ENCODE assay signal across 30 mouse cellular contexts in genomic region chr15:100271411-100271810, GRCm38 (mm10). TPM values are rescaled to one million over a fixed set of nuclear protein-coding genes. Genes with fewer than 3 reads are reported as not detected.
"Had no signal": no experiment of that assay in that cellular context is flagged by ENCODE, and none has a peak within 500 bp of the region (broad histone marks: within the 10 kb centered on the region; RNA-seq: fewer than 3 reads in every experiment).

No protein-coding gene starts in this region.

- H3K27ac ChIP-seq: limb, embryonic 10.5 days; limb, embryonic 13.5 days; liver, embryonic 12.5 days; liver, embryonic 15.5 days; lung, embryonic 15.5 days; midbrain, embryonic 10.5 days; midbrain, embryonic 13.5 days; neural tube, embryonic 13.5 days had no signal

- DNase-seq: kidney, adult 9 months; kidney, postnatal 14 days; kidney, postnatal 4 days; liver; lung, adult 18-20 months; lung, postnatal 10 days; lung, postnatal 36 days; retina, postnatal 1 day; thymus, postnatal 25 days had no signal

- H3K9me3 ChIP-seq: limb, embryonic 10.5 days; liver, embryonic 12.5 days; liver, embryonic 15.5 days; lung, embryonic 15.5 days had no signal

- ATAC-seq: liver, embryonic 12.5 days; midbrain, embryonic 13.5 days; midbrain, embryonic 16.5 days had no signal

- H3K4me3 ChIP-seq: limb, embryonic 10.5 days; limb, embryonic 13.5 days; liver, embryonic 12.5 days; liver, embryonic 15.5 days; lung, embryonic 15.5 days; megakaryocyte, embryonic 14.5 days; midbrain, embryonic 10.5 days; midbrain, embryonic 13.5 days; myocyte; neural tube, embryonic 13.5 days had no signal

- H3K4me2 ChIP-seq: limb, embryonic 13.5 days; liver, embryonic 12.5 days; liver, embryonic 15.5 days; lung, embryonic 15.5 days; midbrain, embryonic 13.5 days; neural tube, embryonic 13.5 days had no signal

- H3K36me3 ChIP-seq: limb, embryonic 10.5 days; limb, embryonic 13.5 days; liver, embryonic 12.5 days; liver, embryonic 15.5 days; lung, embryonic 15.5 days; midbrain, embryonic 10.5 days; midbrain, embryonic 13.5 days; neural tube, embryonic 13.5 days had no signal

- H3K4me1 ChIP-seq: limb, embryonic 10.5 days; limb, embryonic 13.5 days; liver, embryonic 12.5 days; liver, embryonic 15.5 days; lung, embryonic 15.5 days; megakaryocyte, embryonic 14.5 days; neural tube, embryonic 13.5 days had no signal

- H3K9ac ChIP-seq: limb, embryonic 13.5 days; liver, embryonic 12.5 days; liver, embryonic 15.5 days; lung, embryonic 15.5 days; midbrain, embryonic 13.5 days; neural tube, embryonic 13.5 days had no signal

- H3K27me3 ChIP-seq: limb, embryonic 13.5 days; liver, embryonic 12.5 days; liver, embryonic 15.5 days; lung, embryonic 15.5 days; megakaryocyte, embryonic 14.5 days; neural tube, embryonic 13.5 days had no signal

RNA-seq across cellular contexts. Expression of gene Tmprss12, which starts 9.2 kb away (rescaled TPM):
- total RNA-seq: layer of hippocampus, adult 18-20 months; layer of hippocampus, postnatal 14 days; left cerebral cortex, adult 8-10 months; left cerebral cortex, postnatal 25 days; monocyte, adult 5-6 weeks; neutrophil, adult 5-6 weeks had no signal
- polyA plus RNA-seq: kidney, embryonic 16.5 days; limb, embryonic 10.5 days; limb, embryonic 13.5 days; liver, embryonic 12.5 days; liver, embryonic 15.5 days; lung, embryonic 15.5 days; midbrain, embryonic 10.5 days; midbrain, embryonic 13.5 days; midbrain, embryonic 16.5 days; myocyte; neural tube, embryonic 13.5 days; small intestine, adult 2 months; spleen, adult 2 months; thymus, postnatal 0 days had no signal
